Mouse (Mus musculus) intestine, postnatal 0 days (tissue): ENCODE results near the gene Hspa12a. TPM values are rescaled to one million over a fixed set of nuclear protein-coding genes. Genes with fewer than 3 reads are reported as not detected.

Source experiments
- ATAC-seq: fragments of 200-750 bp; cut with Nextera tagmentation; 2 replicates; pipeline ENCODE4 v1.8.0; 2017; ENCODE audit warnings: mild to moderate bottlenecking, moderate TSS enrichment, moderate library complexity
- H3K27ac ChIP-seq: fragments of 300-500 bp; sonication (generic); 2 replicates; pipeline ENCODE4 v1.5.1; 2014; ENCODE audit warnings: mild to moderate bottlenecking, low read depth, low read length, moderate library complexity
- H3K27me3 ChIP-seq: fragments of 300-500 bp; sonication (generic); replicated peaks from 2 replicates; pipeline ENCODE4 v1.6.1; 2014; ENCODE audit warnings: low read length, mixed read lengths; ENCODE audit not compliant: control insufficient read depth, insufficient read depth
- H3K36me3 ChIP-seq: fragments of 300-500 bp; sonication (generic); 2 replicates; pipeline ENCODE4 v1.6.1; 2014; ENCODE audit warnings: mild to moderate bottlenecking, moderate library complexity; ENCODE audit not compliant: control insufficient read depth, insufficient read depth
- H3K4me1 ChIP-seq: fragments of 300-500 bp; sonication (generic); replicated peaks from 2 replicates; pipeline ENCODE4 v1.6.1; 2014; ENCODE audit warnings: antibody characterized with exemption, low read length, mixed read lengths; ENCODE audit not compliant: control insufficient read depth, insufficient read depth
- H3K4me2 ChIP-seq: fragments of 300-500 bp; sonication (generic); replicated peaks from 2 replicates; pipeline ENCODE4 v1.6.1; 2014; ENCODE audit warnings: low read depth, mild to moderate bottlenecking, moderate library complexity
- H3K4me3 ChIP-seq: fragments of 300-500 bp; sonication (generic); 2 replicates; pipeline ENCODE4 v1.5.1; 2014; ENCODE audit warnings: low read depth, low read length
- H3K9ac ChIP-seq: fragments of 300-500 bp; sonication (generic); 2 replicates; pipeline ENCODE4 v1.6.1; 2014; ENCODE audit warnings: mild to moderate bottlenecking, low read depth, low read length
- H3K9me3 ChIP-seq: fragments of 300-500 bp; sonication (generic); 2 replicates; pipeline ENCODE4 v1.6.1; 2016; ENCODE audit warnings: mixed run types; ENCODE audit not compliant: control insufficient read depth
- CTCF ChIP-seq: sonication (generic); IDR thresholded peaks from 2 replicates; pipeline ENCODE4 v1.5.1; 2016; ENCODE audit warnings: low read depth, mild to moderate bottlenecking, control low read depth, antibody characterized with exemption, moderate library complexity
- WGBS: fragments of 180-500 bp; shearing (Covaris S2); extraction: QIAGEN DNeasy Blood & Tissue Kit; methylation state at CpG from one replicate; pipeline ENCODE4 v1.1.7; 2014; 5-methylcytosine and 5-hydroxymethylcytosine counted together
- microRNA-seq: library from miRNA; unstranded; fragments of <30 nt; microRNA quantifications from one replicate; pipeline ENCODE4, GENCODE M21; 2016
- polyA plus RNA-seq: library from polyadenylated mRNA; unstranded; fragments of >200 nt; fragmentation: Nextera tagmentation; extraction: Ambion mirVana; gene quantifications from 2 replicates; pipeline ENCODE4 v1.2.1, GENCODE M21; 2015

The Hspa12a gene
- polyA plus RNA-seq, 1 experiment from 2014 or later, result 3.6 TPM

DNA sequence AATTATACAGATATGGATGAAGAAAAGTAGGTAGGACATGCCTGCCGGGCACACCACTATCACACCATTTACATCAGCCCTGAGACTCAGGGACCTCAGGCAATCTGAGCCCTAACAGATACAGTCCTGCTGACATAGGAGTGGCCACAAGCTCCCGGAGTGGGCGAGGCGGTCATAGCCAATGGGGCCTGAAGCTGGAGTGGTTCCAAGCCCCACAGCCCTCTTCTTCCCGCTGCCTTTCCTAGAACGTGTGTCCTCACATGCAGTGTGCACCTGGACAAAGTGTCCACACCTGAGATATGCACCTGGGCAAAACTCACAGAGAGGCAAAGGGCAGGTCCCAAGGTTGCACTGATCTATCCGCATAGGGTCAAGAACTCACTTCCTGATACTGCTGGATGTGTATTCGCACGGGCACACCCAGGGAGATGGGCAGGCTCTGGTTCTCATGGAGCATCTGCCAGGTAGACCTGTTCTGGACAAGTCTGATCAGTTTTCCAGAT lies 195.9 kb downstream of the Hspa12a start:
- Histone ChIP-seq H3K4me2 (no peak overlapping the region), H3K4me1 (no peaks in the 10 kb centered on the region), H3K4me3 (no peak overlapping the region), H3K9me3 (no peaks in the 10 kb centered on the region), H3K36me3 (no peaks in the 10 kb centered on the region), H3K9ac (no peak overlapping the region), H3K27me3 (no peaks in the 10 kb centered on the region), H3K27ac (no peak overlapping the region)
- TF ChIP-seq CTCF, result no peak
- 37% methylated on average over 9 of the region's 9 CpGs for WGBS
- ATAC-seq, result peak; percentile 69

Small RNA genes within 50 kb of the gene (microRNA-seq; reads per million reads assigned to microRNA genes)
- gene Mir3086, result 1.4 reads per million

Other genes starting within 250 kb of the Hspa12a start
- gene Pnliprp1, start 214.8 kb downstream of the Hspa12a start, polyA plus RNA-seq, result 17.4 and 26.4 TPM in 2 replicates
- gene Pnliprp2, start 183.9 kb downstream of the Hspa12a start, polyA plus RNA-seq, result 5.2 and 5.3 TPM in 2 replicates
- not detected in 2 replicates for gene 1700019N19Rik, start 149.2 kb downstream of the Hspa12a start, polyA plus RNA-seq
- gene Eno4, start 229 bp downstream of the Hspa12a start, polyA plus RNA-seq, result 0.05 and 0.10 TPM in 2 replicates
- 11.0 and 11.8 TPM in 2 replicates for gene Shtn1, start 132.4 kb upstream of the Hspa12a start, polyA plus RNA-seq
- gene Vax1, start 226.4 kb upstream of the Hspa12a start, polyA plus RNA-seq, result not detected in 2 replicates